Comparison of ENCODE assay signal across 24 mouse cellular contexts in genomic region chr3:81942341-81942740, GRCm38 (mm10). TPM values are rescaled to one million over a fixed set of nuclear protein-coding genes. Genes with fewer than 3 reads are reported as not detected.
DNase-seq lines count a peak whose midpoint lies in the region; TF ChIP-seq lines count a peak whose summit lies in the region.
"Had no signal": no experiment of that assay in that cellular context is flagged by ENCODE, and none has a peak within 500 bp of the region (broad histone marks: within the 10 kb centered on the region; RNA-seq: fewer than 3 reads in every experiment).

No protein-coding gene starts in this region.

- peak; percentile 58 for DNase-seq in heart, adult 11 months
- DNase-seq in heart, postnatal 4 days: no peak
- DNase-seq in layer of hippocampus, adult 2 months (ENCODE audit: low spot score in 2 of 2): no peak
- DNase-seq in layer of hippocampus, adult 9-11 months: no peak
- no peak for DNase-seq in cerebellum, adult 9-10 months
- DNase-seq: adrenal gland, adult 8-10 months; adrenal gland, postnatal 14 days; adrenal gland, postnatal 36 days; B cell, adult 2 months; cerebellum, adult 11-12 months; cerebellum, adult 2 months; cerebellum, adult 9-11 months; cerebellum, postnatal 14 days; cerebellum, postnatal 36 days; embryo, embryonic 11 days had no signal

- H3K4me3 ChIP-seq in layer of hippocampus, adult 2 months: no peak overlapping the region
- H3K4me3 ChIP-seq: embryonic facial prominence, embryonic 13.5 days; embryonic facial prominence, embryonic 15.5 days; erythroblast, embryonic 14.5 days; forebrain, embryonic 10.5 days; forebrain, embryonic 12.5 days had no signal

- peak overlapping the region; percentile 48 for H3K27ac ChIP-seq in layer of hippocampus, adult 2 months
- H3K27ac ChIP-seq: embryonic facial prominence, embryonic 13.5 days; embryonic facial prominence, embryonic 15.5 days; forebrain, embryonic 10.5 days; forebrain, embryonic 12.5 days had no signal

- TF ChIP-seq CTCF in layer of hippocampus, adult 2 months (conservative IDR thresholded peaks at IDR 0.05): no peak

RNA-seq across cellular contexts. Expression of gene Ctso, which starts 9.9 kb away (rescaled TPM):
- total RNA-seq in heart, postnatal 4 days (2021): 1 to 10 TPM; 7.6 to 8.3 TPM
- total RNA-seq in layer of hippocampus, adult 2 months (2021): 10 to 100 TPM; 19.1 to 19.9 TPM

RNA-seq across cellular contexts. Expression of gene Tdo2, which starts 33.7 kb away (rescaled TPM):
- not detected for total RNA-seq in heart, postnatal 4 days (2021)
- 10 to 100 TPM; 15.9 to 16.1 TPM for total RNA-seq in layer of hippocampus, adult 2 months (2021)
- total RNA-seq: CH12.LX; common myeloid progenitor, adult 5-6 weeks; G1E had no signal

RNA-seq across cellular contexts. Expression of gene Asic5, which starts 39.7 kb away (rescaled TPM):
- not detected for total RNA-seq in heart, postnatal 4 days (2021)
- total RNA-seq in layer of hippocampus, adult 2 months (2021): not detected
- total RNA-seq: adrenal gland, adult 18-20 months; adrenal gland, adult 8-10 months; adrenal gland, postnatal 36 days; CH12.LX; common myeloid progenitor, adult 5-6 weeks; G1E had no signal

Comparison
In these comparisons a context has a peak if more than half of its experiments do, and no peak if none do; other contexts are left out.
1. RNA of gene Tdo2, which starts 33.7 kb away (total RNA-seq): 15.9 to 16.1 TPM in layer of hippocampus, adult 2 months; not detected in heart, postnatal 4 days; every median in the first group is over 10 times any median in the second.